Mouse (Mus musculus) lung, adult 10 weeks (tissue): ENCODE data around the gene Pef1. TPM values are rescaled to one million over a fixed set of nuclear protein-coding genes. Genes with fewer than 3 reads are reported as not detected.

Experiments
- polyA plus RNA-seq: library from polyadenylated mRNA; stranded (reverse); fragments of 350-450 nt; fragmentation: Illumina TruSeq; extraction: RNeasy Lipid Tissue Mini Kit (QIAGEN cat#74804); gene quantifications from one replicate; pipeline ENCODE4 v1.2.3, GENCODE M21; 2014; ENCODE audit warnings: low read depth, low replicate concordance; ENCODE audit not compliant: insufficient read depth

Pef1 gene
- 66.2 TPM for polyA plus RNA-seq

GRCm38 (mm10) chr4:130102111-130102651 lies at the start of gene Pef1:
Gene Pef1 (plus strand): TSS chr4:130102558.

DNA sequence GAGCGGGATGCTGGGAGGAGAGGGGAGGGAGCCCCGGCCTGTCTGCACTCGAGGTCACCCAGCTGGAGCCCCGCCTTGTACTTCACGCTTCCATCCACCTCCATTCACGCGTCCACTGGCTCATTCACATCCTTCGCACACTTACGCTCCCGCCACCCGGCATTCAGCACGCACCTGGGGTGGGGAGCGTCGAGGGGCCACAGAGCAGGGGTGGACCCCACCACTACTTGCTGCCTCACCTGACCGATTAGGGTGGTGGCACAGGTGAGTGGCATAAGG lies 36.8 kb downstream of the Pef1 start, which contains the start of gene Hcrtr1:
Gene Hcrtr1 (minus strand): TSS at position 146 of the 279 bp plus-strand sequence.

DNA sequence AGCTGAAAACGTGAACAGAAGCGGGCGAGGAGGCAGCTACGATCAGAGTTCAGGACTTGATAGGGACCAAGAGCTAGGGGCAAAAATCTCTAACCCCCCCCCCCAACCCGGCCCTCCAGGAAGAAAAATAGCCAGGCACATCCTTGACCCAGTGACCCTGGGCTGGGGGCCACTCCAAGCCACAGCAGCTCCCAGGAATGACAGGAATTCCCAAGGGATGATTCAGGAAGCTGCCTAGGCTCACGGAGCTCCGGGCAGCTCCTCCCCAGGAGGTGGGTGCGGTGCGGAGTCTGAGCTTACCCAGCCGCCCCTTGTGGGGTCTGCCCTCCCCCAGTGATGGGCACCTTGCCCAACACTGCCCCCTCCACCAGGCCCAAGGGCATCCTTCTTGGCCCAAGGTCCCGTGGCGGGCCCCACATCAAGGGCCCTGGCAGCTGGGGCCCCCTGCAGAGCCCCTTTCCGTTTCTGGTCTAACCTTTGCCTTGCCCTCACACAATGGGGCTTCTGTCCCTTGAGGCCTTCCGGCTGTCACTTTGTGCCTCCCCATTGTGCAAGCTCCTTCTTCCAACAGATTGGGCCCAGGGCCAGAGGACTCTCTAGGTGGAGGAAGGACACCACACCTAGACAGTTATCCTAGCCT lies 72.8 kb downstream of the Pef1 start, which contains the start of gene Tinagl1:
Gene Tinagl1 (minus strand): TSS at position 51 of the 640 bp plus-strand sequence.

Other genes starting within 250 kb of the Pef1 start
- not detected for gene Spocd1, start 173.3 kb upstream of the Pef1 start, polyA plus RNA-seq
- gene Adgrb2, start 117.7 kb upstream of the Pef1 start, polyA plus RNA-seq = 0.52 TPM
- 21.0 TPM for gene Col16a1, start 54.7 kb upstream of the Pef1 start, polyA plus RNA-seq
- not detected for gene Hcrtr1, start 36.8 kb downstream of the Pef1 start, polyA plus RNA-seq
- gene Tinagl1, start 72.6 kb downstream of the Pef1 start, polyA plus RNA-seq = 120 TPM
- not detected for gene Gm853, start 119.8 kb downstream of the Pef1 start, polyA plus RNA-seq
- 12.5 TPM for gene Serinc2, start 176.6 kb downstream of the Pef1 start, polyA plus RNA-seq
- 84.1 TPM for gene Fabp3, start 206.0 kb downstream of the Pef1 start, polyA plus RNA-seq
- not detected for gene Gm10570, start 206.1 kb downstream of the Pef1 start, polyA plus RNA-seq